Mouse (Mus musculus) C2C12 (cell line): ENCODE data around the gene Irgc1. TPM values are rescaled to one million over a fixed set of nuclear protein-coding genes. Genes with fewer than 3 reads are reported as not detected.

Source experiments
- H3K27me3 ChIP-seq: one replicate; pipeline ENCODE4 v1.6.1; 2011; ENCODE audit not compliant: control insufficient read depth, insufficient read depth, insufficient read length
- H3K36me3 ChIP-seq: one replicate; pipeline ENCODE4 v1.6.1; 2011; ENCODE audit not compliant: control insufficient read depth, insufficient read depth
- H3K4me3 ChIP-seq: one replicate; pipeline ENCODE4 v1.5.1; 2011; ENCODE audit warnings: mild to moderate bottlenecking, control low read depth; ENCODE audit not compliant: poor library complexity, insufficient read depth, severe bottlenecking
- H3K79me2 ChIP-seq: one replicate; pipeline ENCODE4 v1.6.1; 2011; ENCODE audit not compliant: control insufficient read depth, insufficient read depth
- H3K79me3 ChIP-seq: one replicate; pipeline ENCODE4 v1.6.1; 2011; ENCODE audit warnings: low read depth, control low read depth
- H3ac ChIP-seq: one replicate; pipeline ENCODE3; 2011; ENCODE audit warnings: low read depth; ENCODE audit not compliant: control insufficient read depth, insufficient read length
- CEBPB ChIP-seq: IDR thresholded peaks from one replicate; pipeline ENCODE4 v1.6.1; 2011; ENCODE audit warnings: low read depth, mild to moderate bottlenecking, control low read depth, moderate library complexity
- CTCF ChIP-seq: IDR thresholded peaks from one replicate; pipeline ENCODE4 v1.5.1; 2011; ENCODE audit not compliant: control insufficient read depth, insufficient read depth, insufficient read length
- FOSL1 ChIP-seq: IDR thresholded peaks from one replicate; pipeline ENCODE4 v1.8.0; 2011; ENCODE audit warnings: mild to moderate bottlenecking, low read length; ENCODE audit not compliant: poor library complexity, insufficient read depth, severe bottlenecking
- MAX ChIP-seq: IDR thresholded peaks from one replicate; pipeline ENCODE4 v1.6.1; 2011; ENCODE audit warnings: mild to moderate bottlenecking, control low read depth
- MYOD1 ChIP-seq: IDR thresholded peaks from one replicate; pipeline ENCODE4 v1.6.1; 2011; ENCODE audit warnings: low read depth; ENCODE audit not compliant: control insufficient read depth, insufficient read length
- MYOG ChIP-seq: IDR thresholded peaks from one replicate; pipeline ENCODE4 v1.6.1; 2011; ENCODE audit not compliant: control insufficient read depth, insufficient read length; ENCODE audit errors: extremely low read depth
- USF1 ChIP-seq: IDR thresholded peaks from one replicate; pipeline ENCODE4 v1.6.1; 2011; ENCODE audit warnings: low read depth, mild to moderate bottlenecking, control low read depth, moderate library complexity
- polyA plus RNA-seq: library from polyadenylated mRNA; unstranded; fragments of >200 nt; fragmentation: generic; extraction: Trizol; gene quantifications from one replicate; pipeline ENCODE4 v1.2.1, GENCODE M21; 2012; ENCODE audit warnings: missing spikeins

Gene Irgc1
- polyA plus RNA-seq, 1 experiment = 0.33 TPM

DNA sequence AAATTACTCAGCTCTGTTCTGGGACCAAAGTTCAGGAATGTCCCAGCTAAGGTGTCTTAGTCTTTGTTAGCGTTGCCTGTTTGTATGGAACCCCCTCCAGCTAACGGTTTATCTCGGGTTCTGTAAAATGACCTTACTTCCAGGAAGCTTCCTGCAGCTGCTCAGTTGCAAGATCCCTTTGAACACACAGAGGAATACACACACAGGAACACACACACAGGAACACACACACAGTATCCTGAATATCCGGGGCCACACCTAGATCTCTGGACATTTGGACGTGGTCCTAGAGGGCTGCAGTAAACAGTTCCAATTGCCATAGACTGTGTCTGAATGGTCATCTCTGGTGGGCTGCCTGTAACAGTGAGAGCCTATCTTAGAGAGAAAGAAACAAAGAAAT lies 3.6 kb upstream of the Irgc1 start:
- no peak overlapping the region for H3K4me3 ChIP-seq
- H3K36me3 ChIP-seq = no peaks in the 10 kb centered on the region
- H3K27me3 ChIP-seq = no peaks in the 10 kb centered on the region
- TF ChIP-seq CEBPB (no peak), CTCF (no peak), USF1 (no peak), FOSL1 (no peak), MYOG (no peak), MAX (no peak), MYOD1 (no peak)
- H3K79me2 ChIP-seq = no peaks in the 10 kb centered on the region
- no peaks in the 10 kb centered on the region for H3K79me3 ChIP-seq
- no peak overlapping the region for H3ac ChIP-seq

DNA sequence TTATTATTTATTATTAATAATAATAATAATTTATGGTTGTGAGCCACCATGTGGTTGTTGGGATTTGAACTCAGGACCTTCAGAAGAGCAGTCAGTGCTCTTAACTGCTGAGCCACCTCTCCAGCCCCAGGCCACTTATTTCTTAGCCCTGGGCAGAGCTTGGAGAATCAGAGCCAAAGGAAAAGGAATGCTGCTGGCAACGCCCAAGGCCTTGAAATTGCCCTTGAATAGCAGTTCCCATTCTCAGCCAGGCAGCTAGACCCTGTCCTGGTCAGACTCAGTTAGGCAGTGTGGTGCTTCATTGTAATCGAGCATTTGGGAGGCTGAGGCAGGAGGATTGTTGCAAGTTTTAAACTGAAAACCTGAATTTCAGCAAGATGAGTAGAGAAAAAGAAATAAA lies 2.1 kb upstream of the Irgc1 start:
- no peaks in the 10 kb centered on the region for H3K27me3 ChIP-seq
- H3K79me3 ChIP-seq = no peaks in the 10 kb centered on the region
- no peak overlapping the region for H3K4me3 ChIP-seq
- no peak overlapping the region for H3ac ChIP-seq
- no peaks in the 10 kb centered on the region for H3K79me2 ChIP-seq
- no peak for TF ChIP-seq CTCF
- no peak for TF ChIP-seq MYOG
- TF ChIP-seq MAX = no peak
- no peak for TF ChIP-seq FOSL1
- TF ChIP-seq CEBPB = no peak
- no peak for TF ChIP-seq MYOD1
- TF ChIP-seq USF1 = no peak
- no peaks in the 10 kb centered on the region for H3K36me3 ChIP-seq

DNA sequence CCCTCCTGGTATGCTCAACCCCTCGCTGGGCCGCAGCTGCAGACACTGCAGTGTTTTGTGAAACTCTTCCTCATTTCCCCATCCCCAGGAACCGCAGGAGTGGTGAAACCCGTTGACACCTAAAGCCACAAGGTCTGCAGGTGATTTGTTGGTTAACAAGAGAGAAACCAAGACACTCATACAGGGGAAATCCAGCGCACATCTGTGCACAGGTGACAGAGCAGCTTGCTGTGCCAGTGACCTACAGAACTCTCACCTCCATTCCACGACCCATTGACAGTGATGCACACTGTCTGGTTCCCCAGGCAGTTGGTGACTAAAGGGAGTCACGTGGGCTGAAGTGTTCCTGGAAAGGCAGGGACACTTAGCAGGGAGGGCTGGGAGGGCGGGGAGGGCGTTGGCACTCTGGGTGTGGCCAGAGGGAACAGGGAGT lies 1.5 kb downstream of the Irgc1 start:
- no peak overlapping the region for H3ac ChIP-seq
- no peaks in the 10 kb centered on the region for H3K79me2 ChIP-seq
- H3K27me3 ChIP-seq = no peaks in the 10 kb centered on the region
- TF ChIP-seq USF1 (peak; percentile 89), CEBPB (no peak), MYOG (no peak), MYOD1 (no peak), MAX (no peak), FOSL1 (no peak), CTCF (no peak)
- no peak overlapping the region for H3K4me3 ChIP-seq
- no peaks in the 10 kb centered on the region for H3K79me3 ChIP-seq
- H3K36me3 ChIP-seq = no peaks in the 10 kb centered on the region

DNA sequence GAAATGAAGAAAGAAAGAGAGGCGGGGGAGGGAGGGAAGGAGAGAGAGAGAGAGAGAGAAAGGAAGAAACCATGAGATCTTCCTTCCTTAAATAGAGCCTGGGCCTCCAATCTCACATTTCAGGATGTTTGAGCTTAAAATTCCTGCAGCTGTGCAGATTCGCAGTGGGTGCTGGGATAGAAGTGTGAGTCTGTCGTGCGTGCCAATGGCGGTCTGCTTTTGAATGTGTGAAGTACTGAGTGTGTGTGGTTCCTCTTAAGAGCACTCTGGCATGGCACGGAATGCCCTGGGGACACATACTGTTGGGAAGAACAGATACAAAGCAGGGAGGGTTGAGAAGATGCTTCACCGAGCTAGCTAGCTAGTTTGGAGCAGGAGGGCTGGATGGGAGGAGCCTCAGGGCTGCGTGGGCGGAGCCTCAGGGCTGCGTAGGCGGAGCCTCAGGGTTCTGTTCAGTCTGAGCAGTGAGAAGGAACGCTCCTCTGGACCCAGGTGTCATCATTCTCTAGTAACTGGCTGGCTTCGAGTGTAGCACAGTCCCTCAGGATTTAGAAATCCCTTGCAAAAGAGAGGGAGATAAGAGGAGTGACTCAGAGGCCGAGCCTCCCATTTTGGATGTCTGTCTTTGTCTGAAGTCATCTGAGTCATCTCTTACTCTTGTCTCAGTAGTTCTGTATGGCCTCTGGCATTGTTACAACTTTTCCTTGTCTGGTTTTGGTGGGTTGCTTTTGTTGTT lies 3.1 kb downstream of the Irgc1 start:
- TF ChIP-seq MYOD1 (no peak), CTCF (no peak), MYOG (no peak), FOSL1 (peak; percentile 75), MAX (peak; percentile 29), USF1 (no peak), CEBPB (peak; percentile 73)
- no peaks in the 10 kb centered on the region for H3K27me3 ChIP-seq
- no peaks in the 10 kb centered on the region for H3K79me3 ChIP-seq
- H3K36me3 ChIP-seq = no peaks in the 10 kb centered on the region
- H3K4me3 ChIP-seq = no peak overlapping the region
- no peak overlapping the region for H3ac ChIP-seq
- no peaks in the 10 kb centered on the region for H3K79me2 ChIP-seq

DNA sequence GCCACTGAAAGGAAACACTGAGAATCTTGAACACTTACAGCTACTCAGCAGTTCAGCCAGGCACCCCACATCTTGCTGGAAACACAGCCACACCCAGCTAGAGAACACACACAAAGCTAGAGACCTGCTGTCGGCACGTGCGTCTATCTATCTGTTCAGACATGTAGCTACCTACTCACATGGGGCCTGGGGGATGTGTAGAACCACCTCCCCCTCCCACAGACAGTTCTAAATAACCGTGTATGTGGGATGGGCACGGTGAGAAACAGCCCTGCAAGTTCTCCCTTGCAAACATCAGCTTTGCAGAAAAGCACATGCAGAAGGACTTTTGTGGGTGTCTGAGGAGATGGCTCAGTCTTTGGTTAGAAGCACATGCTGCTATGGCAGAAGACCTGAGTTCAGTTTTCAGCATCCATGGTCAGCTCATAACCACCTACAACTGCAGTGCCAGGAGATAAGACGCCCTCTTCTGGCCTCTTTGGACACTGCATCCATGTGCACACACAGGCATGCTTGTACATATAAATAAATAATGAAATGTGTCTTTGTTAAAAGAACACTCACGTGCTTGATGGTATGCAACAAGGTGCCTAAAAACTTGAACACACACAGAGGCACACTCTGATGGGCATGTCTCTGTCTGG lies 5.3 kb downstream of the Irgc1 start:
- no peak overlapping the region for H3ac ChIP-seq
- TF ChIP-seq CEBPB (no peak), USF1 (no peak), MYOD1 (no peak), CTCF (no peak), MYOG (no peak), MAX (no peak), FOSL1 (no peak)
- H3K79me3 ChIP-seq = no peaks in the 10 kb centered on the region
- H3K4me3 ChIP-seq = no peak overlapping the region
- H3K36me3 ChIP-seq = no peaks in the 10 kb centered on the region
- H3K79me2 ChIP-seq = no peaks in the 10 kb centered on the region
- H3K27me3 ChIP-seq = no peaks in the 10 kb centered on the region

DNA sequence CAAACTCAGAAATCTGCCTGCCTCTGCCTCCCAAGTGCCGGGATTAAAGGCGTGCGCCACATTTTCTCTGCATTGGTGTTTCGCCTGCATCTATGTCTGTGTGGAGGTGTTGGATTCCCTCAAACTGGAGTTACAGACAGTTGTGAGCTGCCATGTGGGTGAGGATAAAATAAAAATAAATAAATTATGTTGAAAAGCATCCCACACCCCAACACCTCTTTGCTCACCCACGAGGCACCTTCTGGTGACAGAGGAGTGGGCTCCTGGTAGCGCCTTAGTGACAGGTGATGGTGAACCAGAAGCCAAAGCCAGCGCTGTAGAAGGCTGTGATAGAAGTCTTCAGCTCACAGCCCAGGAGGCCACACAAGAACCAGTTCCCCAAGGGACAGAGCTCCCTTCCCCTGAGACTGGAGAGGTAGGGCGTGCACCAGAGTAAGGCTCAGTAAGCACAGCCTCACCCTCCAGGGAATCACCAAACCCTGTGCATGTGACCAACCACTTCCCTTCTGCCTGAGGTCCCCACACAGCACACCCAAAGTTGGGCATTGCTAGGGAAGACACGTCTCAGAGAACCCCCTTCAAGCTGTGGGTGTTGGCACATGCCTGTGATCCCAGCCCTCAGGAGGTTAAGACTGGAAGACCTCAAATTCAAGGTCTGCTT lies 6.7 kb downstream of the Irgc1 start:
- Histone ChIP-seq H3ac (no peak overlapping the region), H3K4me3 (no peak overlapping the region), H3K79me2 (no peaks in the 10 kb centered on the region), H3K79me3 (no peaks in the 10 kb centered on the region), H3K27me3 (no peaks in the 10 kb centered on the region), H3K36me3 (no peaks in the 10 kb centered on the region)
- TF ChIP-seq CEBPB = no peak
- peak; percentile 55 for TF ChIP-seq MAX
- TF ChIP-seq USF1 = peak; percentile 77
